ENCODE assay signal across 19 mouse cellular contexts in genomic region chr3:104905389-104905788, GRCm38 (mm10). TPM values are rescaled to one million over a fixed set of nuclear protein-coding genes. Genes with fewer than 3 reads are reported as not detected.
DNase-seq lines count a peak whose midpoint lies in the region; TF ChIP-seq lines count a peak whose summit lies in the region.
"Had no signal": no experiment of that assay in that cellular context is flagged by ENCODE, and none has a peak within 500 bp of the region (broad histone marks: within the 10 kb centered on the region; RNA-seq: fewer than 3 reads in every experiment).

No protein-coding gene starts in this region.

- peaks cover 15% of the 10 kb centered on the region for H3K36me3 ChIP-seq in myocyte (ENCODE audit: control insufficient read depth, insufficient read depth)

- H3K27me3 ChIP-seq in myocyte (ENCODE audit: control insufficient read depth, insufficient read depth, insufficient read length): no peaks in the 10 kb centered on the region
- H3K27me3 ChIP-seq: CH12.LX; embryonic facial prominence, embryonic 13.5 days; heart, embryonic 12.5 days; Patski had no signal

- no peak overlapping the region for H3K4me3 ChIP-seq in myocyte
- H3K4me3 ChIP-seq: embryonic facial prominence, embryonic 13.5 days; heart, embryonic 12.5 days; hindbrain, embryonic 10.5 days had no signal

- H3K4me2 ChIP-seq in myocyte (ENCODE audit: low read depth): peak overlapping the region; percentile 44
- H3K4me2 ChIP-seq: embryonic facial prominence, embryonic 13.5 days; heart, embryonic 12.5 days; hindbrain, embryonic 14.5 days had no signal

- TF ChIP-seq POLR2A in myocyte (IDR thresholded peaks at IDR 0.05; ENCODE audit: insufficient read length, low read depth): no peak

- H3ac ChIP-seq in myocyte (ENCODE audit: control insufficient read depth, insufficient read length): no peak overlapping the region

- DNase-seq in frontal cortex, postnatal 36 days (ENCODE audit: low spot score in 2 of 2): peak; percentile 19 to 47
- DNase-seq in frontal cortex, postnatal 25 days (ENCODE audit: low spot score in 2 of 2): no peak
- peak; percentile 14 to 80 for DNase-seq in left cerebral cortex, postnatal 25 days (ENCODE audit: low spot score in 2 of 2)
- no peak for DNase-seq in left cerebral cortex, adult 11 months (ENCODE audit: low spot score)
- DNase-seq in brain, adult 2 months (ENCODE audit: low read depth, low spot score): peak; percentile 79
- no peak for DNase-seq in kidney, postnatal 4 days
- DNase-seq: adrenal gland, postnatal 14 days; cerebellum, adult 18-20 months; cerebellum, adult 9-11 months; cerebellum, postnatal 36 days; gastrocnemius, postnatal 25 days had no signal

- no peaks in the 10 kb centered on the region for H3K79me2 ChIP-seq in myocyte (ENCODE audit: control insufficient read depth, insufficient read depth)

- intact Hi-C loops in left cerebral cortex, postnatal 25 days (cut with DNase I): loop anchor here (5.0 kb wide), 1 partner anchor 62 kb away; no protein-coding TSS in a partner anchor

TF ChIP-seq in myocyte, 11 proteins besides CTCF, POLR2A, EP300 and RAD21:
- TF ChIP-seq TCF3 (IDR thresholded peaks at IDR 0.05; ENCODE audit: insufficient read length, low read depth) (no peak), MYOD1 (IDR thresholded peaks at IDR 0.05; ENCODE audit: control insufficient read depth in 1 of 3, insufficient read length in 2 of 3, low read depth in 2 of 3) (peak in 1 of 3 experiments; percentile 38), USF1 (IDR thresholded peaks at IDR 0.05; ENCODE audit: low read depth) (no peak), MYOG (IDR thresholded peaks at IDR 0.05; ENCODE audit: control insufficient read depth in 1 of 3, insufficient read depth in 1 of 3, insufficient read length in 2 of 3, low read depth in 2 of 3) (peak in 1 of 3 experiments; percentile 48)

RNA-seq across cellular contexts. Expression of gene Capza1, which starts 41.1 kb away (rescaled TPM):
- 10 to 100 TPM; 34.5 to 40.5 TPM for total RNA-seq in left cerebral cortex, postnatal 25 days (2021)
- polyA plus RNA-seq in myocyte (2012; fragmentation: generic; extraction: Trizol): 22.6 TPM

RNA-seq across cellular contexts. Expression of gene St7l, which starts 41.6 kb away (rescaled TPM):
- total RNA-seq in left cerebral cortex, postnatal 25 days (2021): 10 to 100 TPM; 33.0 to 39.3 TPM
- polyA plus RNA-seq in myocyte (2012; fragmentation: generic; extraction: Trizol): 13.2 TPM

RNA-seq across cellular contexts. Expression of gene Wnt2b, which starts 56.3 kb away (rescaled TPM):
- 1 to 10 TPM; 2.5 to 2.8 TPM for total RNA-seq in left cerebral cortex, postnatal 25 days (2021)
- 0.13 TPM for polyA plus RNA-seq in myocyte (2012; fragmentation: generic; extraction: Trizol)
- total RNA-seq: CH12.LX; granulocyte monocyte progenitor cell, adult 5-6 weeks had no signal

Comparison
In these comparisons a context has a peak if more than half of its experiments do, and no peak if none do; other contexts are left out.
1. DNase-seq: peak in frontal cortex, postnatal 36 days (2 of 2), left cerebral cortex, postnatal 25 days (2 of 2) and brain, adult 2 months (single experiment); none in frontal cortex, postnatal 25 days (0 of 2), left cerebral cortex, adult 11 months (single experiment) and kidney, postnatal 4 days (0 of 2).